Comparison of ENCODE assay signal across 7 mouse cellular contexts in the genomic region with DNA sequence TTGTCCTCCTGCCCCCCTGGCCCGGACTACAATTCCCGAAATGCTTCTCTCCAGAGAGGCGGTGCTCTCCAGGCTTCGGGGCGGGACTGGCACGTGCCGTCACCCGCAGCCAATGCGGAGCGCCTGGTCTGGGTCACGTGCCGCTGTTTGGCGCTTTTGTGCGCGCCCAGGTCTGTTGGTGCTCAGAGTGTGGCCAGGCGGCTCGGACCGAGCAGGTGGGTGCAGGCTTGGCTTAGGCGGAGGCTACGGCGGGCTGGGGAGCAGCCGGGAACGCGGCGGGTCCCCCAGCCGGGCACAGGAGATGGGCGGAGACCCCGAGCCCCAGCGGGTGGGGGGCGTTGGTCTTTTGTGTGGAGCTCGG. TPM values are rescaled to one million over a fixed set of nuclear protein-coding genes. Genes with fewer than 3 reads are reported as not detected.
DNase-seq lines count a peak whose midpoint lies in the region; ATAC-seq lines count a peak whose summit lies in the region.

A gene (plus strand): TSS at position 106 of the 361 bp plus-strand sequence.

- peak within 1 kb of the TSS; percentile 92 for H3K4me3 ChIP-seq in intestine, embryonic 15.5 days (replicated peaks)
- H3K4me3 ChIP-seq in midbrain, embryonic 10.5 days: peak within 1 kb of the TSS; percentile 96

- H3K4me2 ChIP-seq in intestine, embryonic 15.5 days (replicated peaks): peak within 1 kb of the TSS; percentile 95

- intact Hi-C loops in left cerebral cortex, postnatal 25 days (cut with DNase I): loop anchor here (2.0 kb wide), 2 partner anchors 17 to 71 kb away; a partner anchor contains a TSS

- H3K4me1 ChIP-seq in intestine, embryonic 15.5 days (replicated peaks): no peaks in the 10 kb centered on the region; the same call in 1 of the 2 replicates
- peaks cover 52% of the 10 kb centered on the region for H3K4me1 ChIP-seq in midbrain, embryonic 10.5 days

- peak within 1 kb of the TSS; percentile 92 for H3K9ac ChIP-seq in intestine, embryonic 15.5 days

- WGBS in intestine, embryonic 15.5 days: under 1% methylated on average over 31 of the region's 31 CpGs
- under 1% methylated on average over 31 of the region's 31 CpGs for WGBS in midbrain, embryonic 10.5 days

- peaks cover 11% of the 10 kb centered on the region for H3K36me3 ChIP-seq in intestine, embryonic 15.5 days
- peaks cover 32% of the 10 kb centered on the region for H3K36me3 ChIP-seq in midbrain, embryonic 10.5 days

- H3K27me3 ChIP-seq in intestine, embryonic 15.5 days (replicated peaks): no peaks in the 10 kb centered on the region
- H3K27me3 ChIP-seq in midbrain, embryonic 10.5 days (ENCODE audit: low read depth, poor library complexity, severe bottlenecking): peaks cover 15% of the 10 kb centered on the region; the same call in 1 of the 2 replicates

- no peaks in the 10 kb centered on the region for H3K9me3 ChIP-seq in intestine, embryonic 15.5 days
- no peaks in the 10 kb centered on the region for H3K9me3 ChIP-seq in midbrain, embryonic 10.5 days (replicated peaks)

- peak within 1 kb of the TSS; percentile 92 for H3K27ac ChIP-seq in intestine, embryonic 15.5 days
- H3K27ac ChIP-seq in midbrain, embryonic 10.5 days (replicated peaks): peak within 1 kb of the TSS; percentile 100

- peak; percentile 96 for ATAC-seq in intestine, embryonic 15.5 days

- DNase-seq in adrenal gland, adult (ENCODE audit: inconsistent age in 2 of 2, low spot score in 1 of 2): peak; percentile 94 to 97
- DNase-seq in embryo, embryonic 10.5 days (ENCODE audit: low spot score): peak; percentile 98
- peak; percentile 93 for DNase-seq in gastrocnemius, postnatal 25 days
- peak; percentile 96 to 98 for DNase-seq in left cerebral cortex, postnatal 25 days (ENCODE audit: low spot score in 2 of 2)
- peak; percentile 97 for DNase-seq in midbrain, embryonic 10.5 days (ENCODE audit: low spot score)
- peak; percentile 93 for DNase-seq in right cerebral cortex, postnatal 4 days

RNA-seq across cellular contexts. Expression of the gene that starts here (rescaled TPM):
- 10 to 100 TPM in 1 of 2 experiments, 1 to 10 TPM in 1; 6.9 to 10.6 TPM for total RNA-seq in gastrocnemius, postnatal 25 days (2021)
- polyA plus RNA-seq in intestine, embryonic 15.5 days (2015; fragmentation: Nextera tagmentation; extraction: Ambion mirVana): 1,243 and 1,415 TPM in 2 replicates
- total RNA-seq in left cerebral cortex, postnatal 25 days (2021): 1,000 to 10,000 TPM in 1 of 2 experiments, 100 to 1,000 TPM in 1; 940 to 1,084 TPM
- 2,607 and 3,209 TPM in 2 replicates for polyA plus RNA-seq in midbrain, embryonic 10.5 days (2016; fragmentation: Nextera tagmentation; extraction: Ambion mirVana)

Comparison
In these comparisons a context has a peak if more than half of its experiments do, and no peak if none do; other contexts are left out.
1. Peak in every context shown above with its lines: DNase-seq, ATAC-seq, H3K4me3 ChIP-seq and H3K27ac ChIP-seq.
2. RNA of the gene that starts here (total RNA-seq): 940 to 1,084 TPM in left cerebral cortex, postnatal 25 days; 6.9 to 10.6 TPM in gastrocnemius, postnatal 25 days; every median in the first group is over 10 times any median in the second.